Mouse (Mus musculus) spleen, postnatal 14 days (tissue): ENCODE data around the gene Tubal3.
"Not testable (repeated sequence)": the region's sequence is repeated elsewhere in the genome, so short reads cannot be mapped to it uniquely, and the experiment has no call there.

Experiments used
- DNase-seq, 2 experiments: peaks; one replicate each; pipeline ENCODE4 v3.0.0; 2021 to 2022; ENCODE audit warnings: low spot score in 2 of 2

The Tubal3 gene

DNA sequence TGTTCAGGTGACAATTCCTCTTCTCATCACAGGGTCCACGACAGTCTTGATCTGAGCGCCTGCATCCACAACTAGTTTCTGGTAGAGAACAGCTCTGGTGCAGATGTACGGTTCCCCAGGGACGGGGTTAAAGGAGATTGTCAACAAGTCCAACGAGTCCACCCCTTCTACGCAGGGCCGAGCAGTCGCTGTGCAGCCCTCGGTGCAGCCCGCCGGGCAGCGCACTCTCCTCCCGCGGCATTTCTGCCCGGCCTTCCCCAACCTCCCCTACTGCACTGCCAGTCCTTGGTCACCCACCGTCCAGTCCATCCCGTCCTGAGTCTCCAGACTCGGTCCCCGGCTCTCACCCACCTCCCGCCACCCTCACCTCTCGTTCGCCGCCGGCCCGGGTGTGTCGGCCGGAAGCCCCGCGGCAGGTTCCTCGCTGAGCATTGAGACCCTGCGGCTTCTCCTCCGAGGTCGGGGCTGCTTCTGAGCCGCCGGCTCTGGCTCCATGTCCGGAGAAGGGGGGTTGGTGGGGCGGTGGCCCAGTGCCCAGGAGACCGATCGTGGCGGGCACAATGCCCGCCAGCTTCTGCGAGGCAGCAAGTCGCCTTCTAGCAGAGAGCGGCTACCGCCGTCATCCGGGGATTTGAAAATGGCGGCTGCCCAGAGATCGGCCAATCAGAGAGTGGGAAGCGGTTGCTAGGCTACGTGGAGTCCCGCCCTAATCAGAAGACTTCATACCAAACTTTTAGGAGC, at the start of gene Tubal3, which contains the start of gene Net1:
Gene Tubal3 (plus strand): TSS at position 704 of the 741 bp plus-strand sequence.
Gene Net1 (minus strand): TSS at position 650 of the 741 bp plus-strand sequence.
- peak; percentile 84 to 88 for DNase-seq

GRCm38 (mm10) chr13:3869901-3870300, 48.2 kb upstream of the Tubal3 start:
- no peak for DNase-seq

DNA sequence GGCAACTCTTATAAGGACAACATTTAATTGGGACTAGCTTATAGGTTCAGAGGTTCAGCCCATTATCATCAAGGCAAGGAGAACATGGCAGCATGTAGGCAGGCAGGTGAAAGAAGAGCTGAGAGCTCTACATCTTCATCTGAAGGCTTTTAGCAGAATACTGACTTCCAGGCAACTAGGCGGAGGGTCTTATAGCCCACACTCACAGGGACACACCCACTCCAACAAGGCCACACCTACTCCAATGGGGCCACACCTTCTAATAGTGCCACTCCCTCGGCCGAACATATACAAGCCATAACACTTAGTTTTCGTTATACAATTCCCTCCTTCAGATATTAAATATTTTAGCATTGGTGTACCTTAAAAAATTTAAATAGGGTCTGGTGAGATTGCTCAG, 45.2 kb upstream of the Tubal3 start:
- DNase-seq: no peak

DNA sequence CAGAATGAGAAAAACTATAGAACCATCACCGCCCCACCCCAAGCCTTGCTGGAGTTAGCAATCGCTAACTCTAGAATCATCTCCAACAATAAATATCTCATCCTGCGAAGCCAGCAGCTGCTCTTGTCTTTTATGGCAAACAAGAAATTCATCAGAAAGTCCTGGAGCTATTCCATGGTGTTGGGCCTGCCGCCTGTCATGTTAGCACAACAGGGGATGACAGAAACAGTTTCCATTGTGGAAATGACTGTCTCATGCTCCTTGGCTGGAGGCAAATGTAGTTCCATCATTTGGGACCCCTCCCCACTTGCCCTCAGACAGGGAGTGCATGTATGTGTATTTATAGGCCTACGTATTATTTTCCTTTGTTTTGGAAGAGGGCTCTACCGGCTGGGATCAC, 41.6 kb upstream of the Tubal3 start:
- no peak for DNase-seq

DNA sequence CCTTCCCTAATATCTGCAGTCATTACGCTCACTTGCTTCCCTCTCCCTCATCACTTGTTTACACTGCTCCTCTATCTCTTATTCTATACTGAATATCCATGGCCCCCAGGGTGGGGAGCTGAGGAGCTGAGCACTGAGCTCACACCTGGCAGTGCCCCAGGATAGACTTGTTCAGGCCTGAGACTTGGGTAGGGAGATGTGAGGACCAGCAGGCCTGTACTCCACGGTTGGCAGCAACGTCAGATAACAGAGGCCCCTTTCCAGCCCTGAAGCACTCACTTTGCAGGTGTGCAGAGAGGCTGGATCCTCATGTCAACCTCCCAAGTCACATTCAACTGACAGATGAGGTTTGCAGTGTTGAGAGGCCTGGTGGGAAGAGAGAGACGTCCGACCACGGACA, 40.9 kb upstream of the Tubal3 start:
- no peak for DNase-seq

- DNase-seq: no peak
Observed at GRCm38 (mm10) chr13:3877679-3878220, 40.3 kb upstream of the Tubal3 start.

DNA sequence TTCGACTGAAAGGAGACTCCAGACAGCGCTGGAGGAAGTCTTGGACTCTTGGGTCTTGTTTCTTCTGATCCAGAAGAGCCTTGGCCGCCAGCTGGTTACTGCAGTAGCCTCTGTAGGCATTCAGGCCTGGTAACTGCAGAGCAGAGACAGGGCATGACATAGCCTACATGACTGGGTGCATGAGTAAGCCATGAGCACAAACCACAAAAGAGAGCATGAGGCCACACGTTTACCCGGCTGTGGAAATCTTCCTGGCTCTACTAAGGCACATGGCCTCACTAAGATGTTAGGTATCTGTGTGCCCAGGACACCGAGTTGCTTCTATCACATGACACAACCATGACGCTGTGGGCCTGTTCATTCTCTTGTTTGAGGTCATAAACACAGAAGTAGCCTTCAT, 31.4 kb upstream of the Tubal3 start:
- DNase-seq: no peak

DNA sequence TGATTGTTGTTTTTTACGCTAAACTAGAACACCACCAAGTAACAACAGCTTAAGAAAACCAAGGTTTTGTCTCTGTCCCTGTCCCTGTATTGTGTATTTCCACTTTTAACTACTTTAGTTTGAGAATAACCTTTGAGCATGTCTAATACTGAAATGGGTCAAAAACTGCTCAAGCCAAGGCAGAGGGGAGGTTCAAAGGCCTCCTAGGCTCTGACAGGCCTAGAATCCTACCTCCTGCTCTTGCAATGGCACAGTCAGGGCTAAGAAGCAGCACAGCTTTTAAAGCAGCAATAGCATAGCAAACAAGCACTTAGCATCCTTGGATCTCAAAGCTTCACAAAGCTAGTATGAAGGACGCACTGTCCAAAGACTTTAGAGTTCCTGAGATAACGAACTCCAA, 29.0 kb upstream of the Tubal3 start:
- DNase-seq: no peak

GRCm38 (mm10) chr13:3890061-3890460, 28.0 kb upstream of the Tubal3 start:
- no peak for DNase-seq

GRCm38 (mm10) chr13:3891479-3892087, 26.5 kb upstream of the Tubal3 start:
- no peak for DNase-seq

- no peak for DNase-seq
Observed at GRCm38 (mm10) chr13:3892601-3893000, 25.5 kb upstream of the Tubal3 start.

DNA sequence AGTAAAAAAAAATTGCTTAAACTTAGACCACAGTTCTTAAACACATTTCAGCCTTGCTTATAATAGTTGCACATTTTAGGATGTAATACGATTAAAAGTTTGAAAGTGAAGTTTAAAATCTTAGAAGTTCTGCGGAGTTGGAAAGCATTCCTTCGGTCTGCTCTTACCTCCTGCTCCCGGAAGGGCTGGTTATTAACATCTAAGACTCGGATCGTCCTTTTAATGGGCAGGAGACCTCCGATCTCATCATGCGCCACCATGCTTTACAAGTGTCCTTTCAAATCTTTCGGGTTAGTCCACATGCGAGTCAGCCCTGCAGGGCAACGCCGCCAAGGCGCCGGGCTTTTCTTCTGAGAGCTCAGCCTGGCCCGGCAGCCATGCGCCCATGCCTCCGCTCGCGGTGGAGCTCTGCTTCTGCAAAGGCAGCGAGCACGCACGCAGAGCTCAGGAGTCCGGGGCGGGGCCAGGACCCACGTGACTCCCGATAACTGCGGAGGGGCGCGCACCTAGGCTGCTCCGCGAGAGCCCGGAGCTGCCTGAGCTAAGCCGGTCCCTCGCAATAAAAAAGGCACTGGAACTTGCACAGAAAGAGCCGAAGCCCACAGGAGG, 24.8 kb upstream of the Tubal3 start:
- DNase-seq: peak; percentile 87 to 89

GRCm38 (mm10) chr13:3894549-3894948, 23.5 kb upstream of the Tubal3 start:
- no peak for DNase-seq

GRCm38 (mm10) chr13:3895397-3895980, 22.6 kb upstream of the Tubal3 start:
- DNase-seq: no peak

- no peak for DNase-seq
Observed at GRCm38 (mm10) chr13:3896032-3896431, 22.0 kb upstream of the Tubal3 start.

DNA sequence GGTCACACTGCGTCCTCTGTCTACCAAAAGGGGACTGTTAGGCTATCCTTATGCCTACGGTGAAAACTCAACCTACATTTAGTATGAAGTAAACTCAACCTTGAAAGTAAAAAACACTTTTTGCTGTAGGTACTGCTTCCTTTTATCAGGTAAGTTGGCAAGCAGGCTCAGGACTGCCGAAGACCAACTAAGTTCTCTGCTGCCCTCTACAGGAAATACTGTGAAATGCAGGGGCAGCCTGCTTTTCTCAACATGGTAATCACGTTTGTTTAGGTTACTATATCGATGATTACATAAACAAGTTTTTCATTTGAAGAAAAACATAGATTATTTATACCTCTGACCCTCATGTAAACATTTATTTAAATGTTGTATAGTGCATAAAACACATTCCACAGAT, 21.2 kb upstream of the Tubal3 start:
- DNase-seq: peak; percentile 47 to 68

- DNase-seq: not testable (repeated sequence)
Observed at GRCm38 (mm10) chr13:3898202-3898601, 19.9 kb upstream of the Tubal3 start.

DNA sequence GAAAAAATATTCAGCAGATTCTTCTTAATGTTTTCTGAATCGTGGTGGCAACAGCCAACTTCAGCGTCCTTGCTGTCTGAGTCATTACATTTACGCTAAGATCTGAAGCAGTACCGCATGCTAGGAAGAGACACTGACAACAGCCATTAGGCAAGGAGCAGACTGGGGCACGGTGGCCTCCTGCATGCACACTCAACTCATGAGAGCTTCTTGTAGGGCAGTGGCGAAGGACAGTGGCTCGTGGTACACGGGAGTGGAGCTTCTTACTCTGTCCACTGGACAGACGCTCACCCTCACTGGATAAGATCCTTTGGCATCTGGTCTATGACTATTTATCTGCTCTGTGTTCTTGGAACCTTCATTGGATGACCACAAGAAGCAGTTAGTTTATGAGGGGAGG, 18.8 kb upstream of the Tubal3 start:
- no peak for DNase-seq

DNA sequence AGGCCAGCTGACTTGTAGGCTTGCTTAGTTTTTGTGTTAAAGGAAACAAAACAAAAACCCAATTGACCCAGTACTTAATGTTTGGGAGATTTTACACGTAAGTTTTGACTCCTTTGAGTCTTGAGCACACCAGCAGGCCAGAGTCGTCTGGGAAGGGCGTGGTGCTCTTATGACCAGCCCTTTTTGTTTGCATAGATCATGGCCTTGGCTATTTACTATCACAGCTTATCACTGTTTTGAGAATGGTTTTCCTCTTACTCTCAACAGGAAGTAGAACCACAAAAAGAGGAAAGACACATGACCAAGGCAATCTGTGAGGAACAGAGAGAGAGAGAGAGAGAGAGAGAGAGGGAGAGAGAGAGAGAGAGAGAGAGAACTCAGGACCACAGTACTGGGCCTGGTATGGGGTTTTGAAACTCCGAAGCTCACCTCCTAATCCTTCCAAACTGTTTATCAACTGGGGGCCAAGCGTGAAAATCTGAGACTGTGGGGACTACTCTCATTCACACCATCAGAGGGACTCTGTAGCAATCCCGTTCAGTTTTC, 10.8 kb upstream of the Tubal3 start:
- DNase-seq: no peak

GRCm38 (mm10) chr13:3908262-3908661, 9.8 kb upstream of the Tubal3 start:
- DNase-seq: no peak

- DNase-seq: no peak
Observed at GRCm38 (mm10) chr13:3910356-3910755, 7.7 kb upstream of the Tubal3 start.

GRCm38 (mm10) chr13:3913504-3913903, 4.6 kb upstream of the Tubal3 start:
- no peak for DNase-seq
